ENCODE assay signal across 12 mouse cellular contexts in the genomic region with DNA sequence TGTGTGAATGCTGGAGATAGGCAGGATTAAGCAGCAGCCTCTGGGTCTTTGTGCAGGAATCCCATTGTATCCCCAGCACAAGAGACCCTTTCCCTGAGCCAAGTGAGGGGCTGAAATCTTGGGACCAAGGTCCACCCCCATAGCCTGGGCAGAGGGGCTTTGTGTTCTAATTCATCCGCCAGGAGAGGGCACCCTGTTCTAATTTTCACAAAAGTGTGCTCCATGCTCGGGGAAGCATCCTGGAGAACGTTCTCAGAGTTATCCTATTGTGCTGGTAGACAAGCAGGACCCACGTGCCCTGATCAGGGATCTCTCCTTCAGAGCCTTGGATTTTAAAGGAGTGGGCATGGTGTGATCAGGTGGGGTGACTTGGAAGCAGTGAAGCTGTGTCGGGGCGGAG.
A peak's percentile ranks its signal among the peaks of the same experiment; 100 is the strongest.
DNase-seq lines count a peak whose midpoint lies in the region; ATAC-seq lines count a peak whose summit lies in the region.
"Had no signal": no experiment of that assay in that cellular context is flagged by ENCODE, and none has a peak within 500 bp of the region (broad histone marks: within the 10 kb centered on the region; RNA-seq: fewer than 3 reads in every experiment).

No protein-coding gene starts in this region.

- WGBS in midbrain, embryonic 15.5 days, result 43% methylated on average over 6 of the region's 6 CpGs

- no peak overlapping the region for H3K4me3 ChIP-seq in midbrain, embryonic 15.5 days
- H3K4me3 ChIP-seq: heart, embryonic 12.5 days; lung, embryonic 15.5 days; myocyte had no signal

- no peak overlapping the region for H3K27ac ChIP-seq in midbrain, embryonic 15.5 days
- H3K27ac ChIP-seq: lung, embryonic 15.5 days had no signal

- peak; percentile 27 to 40 for DNase-seq in left cerebral cortex, postnatal 10 days (ENCODE audit: extremely low spot score in 1 of 2, low spot score in 2 of 2)
- DNase-seq in left cerebral cortex, adult 8-10 months (ENCODE audit: low spot score in 2 of 2), result no peak
- DNase-seq in ZHBTc4 (ENCODE audit: low read depth, low spot score), result peak; percentile 32
- DNase-seq in embryo, embryonic 11 days, result peak; percentile 54
- no peak for DNase-seq in thymus, adult 18-20 months
- DNase-seq: thymus, postnatal 36 days had no signal

- 0 out of 2 replicates have a peak, but pooled peaks have one; percentile 24 for ATAC-seq in midbrain, embryonic 15.5 days (replicated peaks)
- ATAC-seq in inflammation-experienced regulatory T-cells, adult 6 months, result no peak
- ATAC-seq: intestine, postnatal 0 days had no signal

- intact Hi-C loops in left cerebral cortex, postnatal 10 days (cut with DNase I), result loop anchor here (5.0 kb wide), 1 partner anchor 91 kb away; no protein-coding TSS in a partner anchor

- no peaks in the 10 kb centered on the region for H3K27me3 ChIP-seq in midbrain, embryonic 15.5 days (replicated peaks)
- H3K27me3 ChIP-seq: lung, embryonic 15.5 days had no signal

- H3K36me3 ChIP-seq in midbrain, embryonic 15.5 days (replicated peaks), result no peaks in the 10 kb centered on the region
- H3K36me3 ChIP-seq: heart, embryonic 12.5 days; lung, embryonic 15.5 days had no signal

- H3K9ac ChIP-seq in midbrain, embryonic 15.5 days, result no peak overlapping the region
- H3K9ac ChIP-seq: heart, embryonic 12.5 days; lung, embryonic 15.5 days had no signal

- H3K4me2 ChIP-seq in midbrain, embryonic 15.5 days, result no peak overlapping the region
- H3K4me2 ChIP-seq: heart, embryonic 12.5 days; lung, embryonic 15.5 days had no signal

- no peaks in the 10 kb centered on the region for H3K9me3 ChIP-seq in midbrain, embryonic 15.5 days
- H3K9me3 ChIP-seq: lung, embryonic 15.5 days had no signal

- H3K4me1 ChIP-seq in midbrain, embryonic 15.5 days, result peaks cover 25% of the 10 kb centered on the region
- H3K4me1 ChIP-seq: heart, embryonic 12.5 days; lung, embryonic 15.5 days had no signal

Comparison
In these comparisons a context has a peak if more than half of its experiments do, and no peak if none do; other contexts are left out.
1. DNase-seq: peak in left cerebral cortex, postnatal 10 days (2 of 2), ZHBTc4 (single experiment) and embryo, embryonic 11 days (single experiment); none in left cerebral cortex, adult 8-10 months (0 of 2) and thymus, adult 18-20 months (0 of 2).